Mouse (Mus musculus) lung, embryonic 14.5 days (tissue): ENCODE results near the gene Ugt1a2. TPM values are rescaled to one million over a fixed set of nuclear protein-coding genes. Genes with fewer than 3 reads are reported as not detected.

ENCODE experiments used
- ATAC-seq: fragments of 200-750 bp; cut with Nextera tagmentation; 2 replicates; pipeline ENCODE4 v1.8.0; 2017; ENCODE audit warnings: mild to moderate bottlenecking, moderate TSS enrichment, moderate library complexity; ENCODE audit not compliant: insufficient read depth
- DNase-seq: peaks from one replicate; pipeline ENCODE4 v3.0.0-alpha.2; 2015
- H3K27ac ChIP-seq: fragments of 300-500 bp; sonication (generic); 2 replicates; pipeline ENCODE4 v1.5.1; 2014; ENCODE audit warnings: low read depth, mild to moderate bottlenecking, moderate library complexity
- H3K27me3 ChIP-seq: fragments of 300-500 bp; sonication (generic); 2 replicates; pipeline ENCODE4 v1.6.1; 2014; ENCODE audit warnings: low read length, control low read depth; ENCODE audit not compliant: insufficient read depth
- H3K36me3 ChIP-seq: fragments of 300-500 bp; sonication (generic); 2 replicates; pipeline ENCODE4 v1.6.1; 2014; ENCODE audit warnings: control low read depth; ENCODE audit not compliant: insufficient read depth
- H3K4me1 ChIP-seq: fragments of 300-500 bp; sonication (generic); 2 replicates; pipeline ENCODE4 v1.6.1; 2014; ENCODE audit warnings: antibody characterized with exemption, control low read depth; ENCODE audit not compliant: insufficient read depth
- H3K4me2 ChIP-seq: fragments of 300-500 bp; sonication (generic); 2 replicates; pipeline ENCODE4 v1.6.1; 2014; ENCODE audit warnings: mild to moderate bottlenecking
- H3K4me3 ChIP-seq: fragments of 300-500 bp; sonication (generic); 2 replicates; pipeline ENCODE4 v1.5.1; 2014; ENCODE audit warnings: low read depth, low read length
- H3K9ac ChIP-seq: fragments of 300-500 bp; sonication (generic); 2 replicates; pipeline ENCODE4 v1.6.1; 2014
- H3K9me3 ChIP-seq: fragments of 300-500 bp; sonication (generic); 2 replicates; pipeline ENCODE4 v1.6.1; 2016; ENCODE audit warnings: low read depth, low read length, control low read depth
- CTCF ChIP-seq: IDR thresholded peaks from 2 replicates; pipeline ENCODE4 v1.5.1; 2016; ENCODE audit warnings: antibody characterized with exemption, low read depth
- WGBS: fragments of 180-500 bp; shearing (Covaris S2); extraction: QIAGEN DNeasy Blood & Tissue Kit; methylation state at CpG from one replicate; pipeline ENCODE4 v1.1.7; 2014; 5-methylcytosine and 5-hydroxymethylcytosine counted together
- polyA plus RNA-seq: library from polyadenylated mRNA; unstranded; fragments of >200 nt; fragmentation: Nextera tagmentation; extraction: Ambion mirVana; gene quantifications from 2 replicates; pipeline ENCODE4 v1.2.1, GENCODE M21; 2014

The Ugt1a2 gene
- polyA plus RNA-seq, 1 experiment from 2014 or later = not detected

DNA sequence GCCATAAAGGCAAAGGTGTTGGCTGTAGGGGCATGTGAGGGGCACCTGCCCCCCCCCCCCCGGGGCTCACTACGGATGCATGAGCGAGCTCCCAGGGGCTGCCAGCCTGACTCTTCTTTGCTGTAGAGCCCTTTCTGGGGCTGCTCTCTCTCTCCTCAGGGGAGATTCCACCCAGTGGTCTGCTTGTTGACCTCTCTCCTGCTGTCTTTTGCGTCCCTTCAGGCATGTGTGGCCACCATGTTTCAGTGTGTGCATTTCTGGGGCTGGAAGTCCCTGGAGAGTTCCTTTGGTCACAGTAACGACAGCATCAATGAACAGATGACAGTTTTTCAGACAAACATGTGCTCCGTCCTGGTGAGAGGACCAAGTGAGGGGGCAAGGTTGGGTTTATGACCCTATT, 58.0 kb downstream of the Ugt1a2 start:
- H3K27ac ChIP-seq = no peak overlapping the region
- H3K4me1 ChIP-seq = no peaks in the 10 kb centered on the region
- DNase-seq (no peak), ATAC-seq (no peak)
- H3K27me3 ChIP-seq = no peaks in the 10 kb centered on the region
- H3K4me2 ChIP-seq = no peak overlapping the region
- H3K4me3 ChIP-seq = no peak overlapping the region
- WGBS = 68% methylated on average over 6 of the region's 6 CpGs
- H3K9me3 ChIP-seq = peaks cover 28% of the 10 kb centered on the region
- peaks cover 38% of the 10 kb centered on the region for H3K36me3 ChIP-seq
- no peak for TF ChIP-seq CTCF
- no peak overlapping the region for H3K9ac ChIP-seq

- Histone ChIP-seq H3K4me3 (no peak overlapping the region), H3K9ac (no peak overlapping the region), H3K36me3 (peaks cover 45% of the 10 kb centered on the region), H3K27me3 (no peaks in the 10 kb centered on the region), H3K27ac (no peak overlapping the region; the same call in 1 of the 2 replicates), H3K9me3 (peaks cover 28% of the 10 kb centered on the region), H3K4me2 (no peak overlapping the region), H3K4me1 (no peaks in the 10 kb centered on the region)
- DNase-seq = peak; percentile 70
- no peak for TF ChIP-seq CTCF
- ATAC-seq = peak; percentile 12; the same call in 1 of the 2 replicates
- WGBS = 58% methylated on average over 8 of the region's 8 CpGs
Measured at GRCm38 (mm10) chr1:88258881-88259642, 58.7 kb downstream of the Ugt1a2 start.

DNA sequence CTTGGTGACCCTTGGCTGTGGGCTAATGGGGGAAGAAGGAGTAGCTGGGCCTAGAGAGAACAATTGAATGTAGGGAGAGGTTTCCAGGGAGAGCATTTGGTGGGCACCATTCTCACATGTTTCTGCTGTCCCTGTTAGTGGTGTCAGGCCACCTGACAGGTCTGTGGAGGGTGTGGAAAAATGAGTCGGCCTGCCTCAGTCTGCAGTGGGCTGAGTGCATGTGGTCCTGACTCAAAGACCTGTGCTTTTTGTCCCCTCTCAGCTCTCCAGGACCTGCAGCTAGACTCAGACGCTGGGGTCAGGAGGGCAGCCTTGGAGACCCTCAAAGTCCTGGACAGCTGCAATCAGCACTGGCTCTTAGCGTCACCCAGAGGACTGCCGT, 59.2 kb downstream of the Ugt1a2 start:
- Histone ChIP-seq H3K27me3 (no peaks in the 10 kb centered on the region), H3K36me3 (peaks cover 51% of the 10 kb centered on the region), H3K4me2 (no peak overlapping the region), H3K9ac (no peak overlapping the region), H3K9me3 (peaks cover 25% of the 10 kb centered on the region), H3K4me3 (no peak overlapping the region), H3K4me1 (no peaks in the 10 kb centered on the region), H3K27ac (no peak overlapping the region)
- peak; percentile 15; the same call in 1 of the 2 replicates for ATAC-seq
- no peak for DNase-seq
- TF ChIP-seq CTCF = no peak
- 65% methylated on average over 4 of the region's 4 CpGs for WGBS

- ATAC-seq = peak; percentile 18
Measured at GRCm38 (mm10) chr1:88260114-88260513, 59.7 kb downstream of the Ugt1a2 start.

DNA sequence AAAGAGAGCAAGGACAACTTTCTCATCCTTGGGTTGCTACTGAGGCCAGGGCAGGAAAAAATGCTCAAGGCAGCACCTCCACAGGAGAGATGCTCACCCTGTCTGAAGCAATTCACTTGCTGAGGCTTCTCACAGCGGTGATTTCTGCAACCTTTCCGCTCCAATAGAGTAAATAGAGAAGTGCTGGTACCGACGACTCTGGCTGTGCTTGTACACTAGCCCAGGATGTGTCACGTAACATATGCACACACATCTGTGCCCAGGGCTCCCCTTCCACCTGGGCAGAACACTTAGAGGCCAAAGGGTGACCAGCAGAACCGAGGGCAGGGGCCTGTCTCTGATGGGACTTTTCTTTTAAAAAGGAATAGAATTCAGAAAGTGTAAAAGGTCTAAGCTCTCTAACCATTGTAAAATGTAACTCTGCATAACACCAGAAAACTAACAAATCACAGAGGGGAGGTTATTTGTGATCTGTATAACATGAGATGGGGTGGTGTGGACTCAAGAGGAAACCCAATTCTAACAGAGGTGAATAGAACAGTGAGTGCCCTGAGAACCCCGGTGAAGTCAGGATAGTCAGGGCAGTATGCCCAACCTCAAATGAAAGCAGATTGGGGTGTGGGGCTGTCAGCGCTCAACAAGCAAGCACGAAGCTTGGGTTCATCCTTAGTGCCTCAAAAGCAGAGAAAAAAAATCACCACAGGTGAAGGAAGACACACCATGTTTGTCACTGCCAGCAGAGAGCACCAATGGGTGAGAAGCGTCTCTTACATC, 60.4 kb downstream of the Ugt1a2 start:
- H3K4me3 ChIP-seq = no peak overlapping the region
- H3K36me3 ChIP-seq = peaks cover 63% of the 10 kb centered on the region
- DNase-seq (no peak), ATAC-seq (no peak)
- H3K9me3 ChIP-seq = peaks cover 13% of the 10 kb centered on the region
- 79% methylated on average over 10 of the region's 10 CpGs for WGBS
- no peaks in the 10 kb centered on the region for H3K4me1 ChIP-seq
- no peak for TF ChIP-seq CTCF
- H3K27me3 ChIP-seq = no peaks in the 10 kb centered on the region
- no peak overlapping the region for H3K9ac ChIP-seq
- H3K4me2 ChIP-seq = no peak overlapping the region
- H3K27ac ChIP-seq = no peak overlapping the region

More at GRCm38 (mm10) chr1:88260114-88260513, 59.7 kb downstream of the Ugt1a2 start:
- DNase-seq = no peak
- TF ChIP-seq CTCF = no peak
- Histone ChIP-seq H3K4me3 (no peak overlapping the region), H3K27me3 (no peaks in the 10 kb centered on the region), H3K27ac (no peak overlapping the region), H3K4me1 (no peaks in the 10 kb centered on the region), H3K4me2 (no peak overlapping the region), H3K9ac (no peak overlapping the region), H3K36me3 (peaks cover 56% of the 10 kb centered on the region), H3K9me3 (peaks cover 20% of the 10 kb centered on the region)
- WGBS = 72% methylated on average over 6 of the region's 6 CpGs

DNA sequence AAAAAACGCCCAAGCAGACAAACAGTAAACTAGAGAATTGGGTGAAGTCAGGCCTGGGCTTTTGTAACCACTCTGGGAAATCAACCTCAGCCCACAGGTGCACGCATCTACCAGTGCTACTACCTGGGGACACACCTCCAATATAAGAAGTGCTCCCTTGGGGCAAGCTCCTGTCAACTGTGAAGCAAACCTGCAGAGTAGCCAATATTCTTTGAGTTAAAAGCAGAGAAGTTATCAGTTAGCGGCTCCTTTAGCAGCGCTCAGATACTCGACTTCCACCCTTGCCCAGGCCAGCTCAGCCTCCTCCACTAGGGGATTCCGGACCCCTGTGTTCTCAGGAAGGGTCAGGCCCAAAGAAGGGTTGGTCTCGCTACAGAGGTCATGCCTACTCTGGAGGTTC, 61.3 kb downstream of the Ugt1a2 start:
- H3K9ac ChIP-seq = no peak overlapping the region
- no peak overlapping the region for H3K4me2 ChIP-seq
- whole genome bisulfite sequencing = 83% methylated on average over 7 of the region's 7 CpGs
- H3K4me1 ChIP-seq = no peaks in the 10 kb centered on the region
- no peak overlapping the region for H3K4me3 ChIP-seq
- no peak for TF ChIP-seq CTCF
- no peaks in the 10 kb centered on the region for H3K27me3 ChIP-seq
- H3K9me3 ChIP-seq = peaks cover 6% of the 10 kb centered on the region; the same call in 1 of the 2 replicates
- no peak overlapping the region for H3K27ac ChIP-seq
- no peak for DNase-seq
- peaks cover 72% of the 10 kb centered on the region for H3K36me3 ChIP-seq
- peak; percentile 1; the same call in 1 of the 2 replicates for ATAC-seq

DNA sequence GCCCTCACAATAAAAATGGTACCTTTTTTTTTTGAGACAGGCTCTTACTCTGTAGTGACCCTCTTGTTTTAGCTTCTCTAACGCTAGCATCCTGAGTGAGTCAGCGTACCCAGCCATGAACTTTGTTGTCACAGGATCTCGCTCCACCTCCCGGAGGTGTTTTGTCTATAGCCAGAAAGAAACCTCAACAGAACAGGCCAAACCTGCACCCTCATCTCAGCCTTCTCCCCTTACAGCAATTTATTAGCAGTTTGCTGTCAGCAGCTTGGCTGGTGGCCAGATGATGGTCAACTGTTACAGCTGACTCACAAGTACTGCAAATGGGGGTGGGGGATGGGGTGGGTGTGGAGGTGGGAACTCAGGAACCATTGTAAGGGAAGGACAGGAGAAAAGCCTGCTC, 61.9 kb downstream of the Ugt1a2 start:
- 67% methylated on average over 4 of the region's 4 CpGs for WGBS
- peak; percentile 81 for DNase-seq
- peak; percentile 1; the same call in 1 of the 2 replicates for ATAC-seq
- peaks cover 4% of the 10 kb centered on the region; the same call in 1 of the 2 replicates for H3K9me3 ChIP-seq
- H3K4me3 ChIP-seq = no peak overlapping the region
- no peak overlapping the region for H3K27ac ChIP-seq
- H3K27me3 ChIP-seq = no peaks in the 10 kb centered on the region
- H3K36me3 ChIP-seq = peaks cover 77% of the 10 kb centered on the region
- no peaks in the 10 kb centered on the region for H3K4me1 ChIP-seq
- TF ChIP-seq CTCF = no peak
- H3K9ac ChIP-seq = no peak overlapping the region
- H3K4me2 ChIP-seq = no peak overlapping the region
